Mouse (Mus musculus) kidney, postnatal 10 days (tissue): ENCODE results near the gene Cacnb4.
A peak's percentile ranks its signal among the peaks of the same experiment; 100 is the strongest.

Experiments
- DNase-seq: peaks from one replicate; pipeline ENCODE4 v3.0.0; 2021; ENCODE audit warnings: mixed read lengths

Gene Cacnb4

DNA sequence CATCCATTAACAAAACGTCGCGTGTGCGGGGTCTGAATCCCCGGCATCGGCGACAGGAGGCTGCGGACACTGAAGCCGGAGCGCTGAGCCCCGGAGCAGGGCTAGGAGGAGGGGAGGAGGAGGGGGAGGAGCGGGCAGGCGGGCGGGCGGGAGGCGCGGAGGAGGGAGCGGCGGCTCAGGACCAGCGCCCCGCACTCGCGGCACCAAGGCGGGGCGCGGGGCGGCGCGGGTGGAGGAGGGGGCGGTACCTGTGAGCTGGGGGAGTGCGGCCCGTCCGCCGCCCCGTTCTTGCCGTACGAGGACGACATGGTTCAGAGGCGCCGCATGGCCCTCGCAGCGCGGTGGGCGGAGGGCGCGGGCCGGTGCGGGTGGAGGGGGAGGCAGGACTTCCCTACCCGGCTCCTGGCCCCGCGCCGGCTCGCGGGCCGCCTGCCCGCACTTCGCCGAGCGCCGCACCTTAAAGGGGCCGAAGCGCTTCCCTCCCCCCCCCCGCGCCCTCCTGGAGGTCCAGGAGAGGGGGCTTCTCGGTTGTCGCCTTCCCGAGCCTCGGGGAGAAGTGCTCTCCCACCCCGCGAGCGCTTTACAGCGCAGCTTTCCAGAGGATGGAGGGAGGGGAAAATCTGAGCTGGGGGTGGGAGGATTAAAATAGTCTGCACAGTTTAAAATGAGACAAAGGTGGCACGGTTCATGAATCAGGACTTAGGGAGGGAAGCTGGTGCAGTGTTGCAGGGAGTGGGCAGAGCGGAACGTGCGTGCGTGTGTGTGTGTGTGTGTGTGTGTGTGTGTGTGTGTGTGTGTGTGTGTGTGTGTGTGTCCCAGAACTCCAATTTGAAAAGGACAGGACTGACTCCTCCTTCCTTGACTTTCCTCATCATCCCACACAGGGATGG lies at the start of gene Cacnb4:
Gene Cacnb4 (minus strand): TSS at position 809 of the 890 bp plus-strand sequence.
- DNase-seq = peak; percentile 74

- no peak for DNase-seq
These were observed 43.8 kb upstream of the Cacnb4 start for GRCm38 (mm10) chr2:52720231-52721025.

DNA sequence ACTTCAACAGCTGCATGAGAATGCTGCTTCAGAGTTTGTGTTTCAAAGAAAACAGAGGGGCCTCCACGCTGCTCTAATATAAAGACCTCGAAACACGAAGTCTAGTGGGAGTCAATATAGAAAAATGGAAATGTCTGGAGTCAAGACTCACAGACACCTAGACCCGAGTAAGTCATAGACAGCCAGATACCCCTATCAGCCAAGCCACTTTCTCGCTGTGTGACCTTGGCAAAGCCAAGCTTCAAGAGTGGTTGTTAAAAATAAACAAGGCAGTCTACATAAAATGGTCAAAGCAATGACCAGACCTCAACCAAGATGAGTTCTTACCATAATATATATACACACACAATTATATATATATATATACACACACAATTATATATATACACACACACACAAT lies 40.4 kb upstream of the Cacnb4 start:
- DNase-seq = no peak

GRCm38 (mm10) chr2:52715538-52715937 lies 38.9 kb upstream of the Cacnb4 start:
- no peak for DNase-seq

DNA sequence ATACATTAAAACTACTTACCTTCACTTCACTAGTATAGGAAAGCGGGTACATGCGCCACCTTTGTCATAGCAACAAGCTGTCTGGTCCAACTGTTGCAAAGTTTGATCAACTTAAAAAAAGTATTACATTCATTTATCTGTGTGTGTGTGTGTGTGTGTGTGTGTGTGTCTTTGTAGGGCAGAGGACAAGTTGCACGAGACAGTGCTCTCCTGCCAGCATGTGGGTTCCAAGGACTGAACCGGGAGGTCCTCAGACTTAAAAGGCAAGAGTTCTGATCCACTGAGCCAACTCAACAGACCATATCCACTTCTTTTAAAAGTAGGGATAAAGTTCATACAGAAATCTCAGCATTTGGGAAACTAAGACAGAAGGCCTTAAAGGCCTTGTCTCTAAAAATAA lies 37.5 kb upstream of the Cacnb4 start:
- DNase-seq = no peak

DNA sequence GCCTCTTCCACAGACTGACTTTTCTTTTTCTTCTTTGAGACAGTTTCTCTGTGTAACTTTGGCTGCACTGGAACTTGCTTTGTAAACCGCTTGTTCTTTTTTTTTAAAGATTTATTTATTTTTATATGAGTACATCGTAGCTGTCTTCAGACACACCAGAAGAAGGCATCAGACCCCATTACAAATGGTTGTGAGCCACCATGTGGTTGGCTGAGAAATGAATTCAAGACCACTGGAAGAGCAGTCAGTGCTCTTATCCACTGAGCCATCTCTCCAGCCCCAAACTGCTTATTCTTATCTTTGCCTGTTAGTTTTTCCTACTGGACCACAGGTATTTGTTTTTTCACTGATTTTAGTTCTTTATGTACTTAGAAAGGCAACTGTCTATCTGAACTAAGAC lies 34.2 kb upstream of the Cacnb4 start:
- DNase-seq = no peak

DNA sequence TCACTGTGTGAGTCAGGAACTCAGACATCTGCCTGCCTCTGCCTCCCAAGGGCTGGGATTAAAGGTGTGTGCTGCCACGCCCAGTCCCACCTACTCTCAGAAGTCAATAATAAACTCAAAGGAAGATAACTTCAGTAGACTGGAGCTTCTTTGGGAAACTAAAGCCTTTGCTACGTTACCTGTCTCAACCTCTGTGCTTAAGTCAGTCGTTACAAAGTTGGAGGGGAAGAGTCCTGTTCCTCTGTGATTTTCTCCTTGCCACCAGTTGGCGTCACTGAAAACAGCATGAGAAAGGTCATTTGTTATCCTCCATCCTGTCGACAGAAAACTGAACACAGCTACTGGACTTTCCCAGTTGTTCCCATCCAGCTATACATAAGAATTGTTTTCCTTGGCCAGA lies 32.8 kb upstream of the Cacnb4 start:
- no peak for DNase-seq

- DNase-seq = no peak
These were observed 24.9 kb upstream of the Cacnb4 start for GRCm38 (mm10) chr2:52701368-52702036.

DNA sequence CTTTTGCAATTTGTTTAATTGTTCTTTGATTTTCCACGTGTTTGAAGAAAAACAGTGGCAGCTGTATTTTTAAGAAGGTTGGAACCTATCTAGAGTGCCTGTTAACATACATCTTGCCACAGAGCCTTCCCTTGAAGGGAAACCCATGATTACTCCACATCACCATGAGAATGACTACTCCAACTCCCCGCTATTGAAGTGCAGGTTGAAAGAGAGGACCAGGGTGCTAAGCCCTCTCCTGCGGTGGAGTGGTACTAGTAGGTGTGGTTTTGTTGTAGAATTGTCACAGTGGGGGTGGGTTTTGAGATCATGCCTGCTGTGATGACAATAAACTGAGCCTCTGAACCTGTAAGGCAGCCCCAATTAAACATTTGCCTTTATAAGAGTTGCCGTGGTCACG lies 23.7 kb upstream of the Cacnb4 start:
- DNase-seq = no peak

DNA sequence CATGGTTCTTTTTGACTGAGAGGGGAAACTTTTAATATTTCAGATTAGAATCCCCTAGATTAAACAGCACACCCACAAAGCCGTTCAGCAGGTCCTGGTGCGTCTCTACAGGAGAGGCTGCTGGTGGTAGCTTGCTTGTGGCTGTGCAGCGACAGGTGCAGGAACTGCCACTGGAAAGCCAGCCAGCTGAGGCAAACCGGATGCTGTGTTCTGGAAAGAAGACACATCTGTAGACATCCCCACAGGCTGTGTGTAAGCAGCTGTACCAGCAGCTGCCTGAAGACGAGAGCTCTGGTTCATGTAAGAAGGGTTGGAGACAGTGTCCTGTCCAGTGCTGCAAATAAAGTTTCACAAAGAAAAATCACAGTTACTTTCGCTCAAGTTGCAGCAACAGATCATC lies 18.0 kb upstream of the Cacnb4 start:
- DNase-seq = no peak

- no peak for DNase-seq
These were observed 15.1 kb upstream of the Cacnb4 start for GRCm38 (mm10) chr2:52691745-52692144.

- no peak for DNase-seq
These were observed 10.0 kb upstream of the Cacnb4 start for GRCm38 (mm10) chr2:52686601-52687000.

DNA sequence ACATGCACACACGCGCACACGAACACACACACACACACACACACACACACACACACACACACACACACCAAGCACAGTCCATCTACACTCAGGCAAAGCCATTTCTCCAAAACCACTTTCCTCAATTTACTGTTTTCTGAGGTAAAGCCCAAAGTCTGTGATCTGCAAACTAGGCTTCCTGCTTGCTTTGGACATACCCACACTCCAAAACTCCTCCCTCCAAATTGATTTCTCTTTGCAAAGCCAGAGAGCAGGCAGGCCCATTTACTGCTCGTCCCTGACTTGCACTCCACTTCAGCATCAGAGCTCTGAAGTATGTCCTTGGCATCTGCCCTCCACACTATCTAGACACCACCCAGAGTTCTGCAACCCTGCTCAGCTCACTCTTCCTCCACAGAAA lies 958 bp upstream of the Cacnb4 start:
- no peak for DNase-seq

DNA sequence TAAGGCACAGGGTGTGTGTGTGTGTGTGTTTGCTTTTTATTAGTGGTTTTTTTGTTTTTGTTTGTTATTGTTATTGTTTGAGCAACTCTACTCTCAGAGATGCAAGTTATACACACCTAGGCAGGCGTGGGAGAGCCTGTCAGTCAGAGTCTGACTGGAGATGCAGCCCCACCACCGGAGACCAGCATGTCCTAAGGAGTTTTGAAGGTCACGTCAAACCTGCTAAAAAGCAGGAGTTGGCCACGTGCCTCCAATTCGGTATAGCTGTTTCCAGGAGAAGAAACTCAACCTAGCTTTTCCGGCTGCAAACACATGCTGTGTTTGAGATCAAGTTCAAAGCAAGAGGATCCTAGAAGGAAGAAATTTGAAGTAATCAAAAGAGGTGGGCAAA lies 277 bp upstream of the Cacnb4 start:
- peak; percentile 34 for DNase-seq

DNA sequence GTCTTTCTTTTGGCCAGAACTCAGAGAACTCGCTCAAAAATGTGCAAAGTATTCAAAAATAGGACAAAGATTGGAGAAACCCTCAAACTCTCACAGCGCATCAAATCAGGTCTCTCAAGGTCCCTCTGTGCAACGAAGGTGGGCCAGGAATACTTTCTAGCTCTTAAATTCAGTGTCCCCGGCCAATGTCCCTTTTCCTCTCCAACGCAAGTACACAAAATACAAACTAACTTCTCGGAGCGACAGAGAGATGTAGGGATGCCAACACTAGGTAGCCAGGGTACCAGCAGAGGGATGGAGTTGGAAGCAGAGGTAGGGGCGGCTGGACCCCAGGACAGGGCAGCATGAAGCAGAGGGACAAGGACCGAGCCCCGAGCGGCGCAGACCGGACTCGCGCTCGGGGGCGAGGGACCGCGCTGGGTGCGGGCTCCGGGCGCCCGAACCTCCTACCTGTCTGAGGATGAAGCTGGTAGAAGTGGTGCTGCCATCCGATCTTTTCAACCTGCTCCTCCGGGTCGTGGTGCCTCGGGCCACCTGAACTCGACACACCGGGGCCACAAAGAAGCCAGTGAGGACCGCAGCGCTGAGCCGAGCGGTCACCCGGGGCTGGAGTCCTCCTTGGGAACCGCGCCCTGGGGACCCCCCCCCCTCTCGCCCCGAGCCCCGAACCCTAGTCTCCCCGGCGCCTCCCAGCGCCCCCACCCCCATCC lies 1.2 kb downstream of the Cacnb4 start:
- peak; percentile 9 for DNase-seq

DNA sequence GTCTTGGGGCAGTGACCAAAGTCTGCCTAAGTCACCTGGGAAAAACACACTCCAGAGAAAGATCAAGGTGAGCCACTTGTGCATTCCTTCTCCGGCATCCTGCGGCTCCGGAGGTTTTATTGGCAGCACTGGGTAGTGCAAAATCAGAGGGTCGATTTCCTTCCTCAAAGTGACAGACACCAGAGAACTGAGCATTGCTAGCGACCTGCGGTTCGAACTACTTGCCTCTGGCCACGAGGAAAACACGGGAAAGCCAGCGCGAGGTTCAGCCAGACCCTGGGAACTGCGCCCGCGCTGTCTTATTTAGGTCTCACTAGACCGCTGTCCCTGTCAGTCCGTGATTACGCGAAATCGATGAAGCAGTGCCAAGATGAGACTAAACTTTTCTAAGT lies 1.7 kb downstream of the Cacnb4 start:
- peak; percentile 20 for DNase-seq

GRCm38 (mm10) chr2:52673172-52673571 lies 3.5 kb downstream of the Cacnb4 start:
- DNase-seq = no peak

DNA sequence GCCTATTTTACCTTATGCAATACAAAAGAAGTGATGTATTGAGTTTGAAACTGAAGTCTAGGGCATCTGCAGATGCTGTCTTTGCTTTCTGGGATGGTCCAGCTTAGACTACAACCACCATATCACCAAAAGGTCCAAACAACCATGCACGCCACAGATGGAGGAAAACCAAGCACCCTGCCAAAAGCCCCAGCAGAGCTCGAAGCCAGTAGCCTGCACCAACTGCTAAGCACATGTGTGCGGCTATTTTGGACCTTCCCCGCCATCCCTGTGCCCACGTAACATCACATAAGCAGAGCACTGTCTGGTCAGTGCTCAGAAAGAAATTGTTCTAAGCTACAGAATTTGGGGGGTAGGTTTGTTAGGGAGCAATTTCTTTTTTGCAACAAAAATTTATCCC lies 5.9 kb downstream of the Cacnb4 start:
- no peak for DNase-seq

DNA sequence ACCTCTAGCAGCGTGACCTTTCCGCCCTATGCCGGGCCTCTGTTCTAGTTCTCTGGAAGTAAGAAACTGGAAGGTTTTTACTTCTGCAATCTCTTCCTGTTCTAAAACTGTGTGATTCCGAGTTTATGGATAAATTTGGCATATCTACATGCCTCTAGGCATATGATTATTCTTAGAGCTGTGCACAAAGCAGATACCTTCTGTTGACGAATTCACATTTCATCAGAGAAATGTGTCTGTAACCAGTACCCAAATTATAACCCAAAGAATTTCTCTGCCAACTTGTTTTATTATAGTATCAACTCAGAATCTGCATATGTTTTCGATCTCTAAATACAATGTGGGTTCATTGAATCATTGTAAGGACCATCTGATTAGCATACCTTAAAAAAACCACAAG lies 8.2 kb downstream of the Cacnb4 start:
- DNase-seq = no peak

GRCm38 (mm10) chr2:52656722-52657121 lies 19.9 kb downstream of the Cacnb4 start:
- DNase-seq = no peak

- DNase-seq = no peak
These were observed 22.1 kb downstream of the Cacnb4 start for GRCm38 (mm10) chr2:52654541-52654940.

DNA sequence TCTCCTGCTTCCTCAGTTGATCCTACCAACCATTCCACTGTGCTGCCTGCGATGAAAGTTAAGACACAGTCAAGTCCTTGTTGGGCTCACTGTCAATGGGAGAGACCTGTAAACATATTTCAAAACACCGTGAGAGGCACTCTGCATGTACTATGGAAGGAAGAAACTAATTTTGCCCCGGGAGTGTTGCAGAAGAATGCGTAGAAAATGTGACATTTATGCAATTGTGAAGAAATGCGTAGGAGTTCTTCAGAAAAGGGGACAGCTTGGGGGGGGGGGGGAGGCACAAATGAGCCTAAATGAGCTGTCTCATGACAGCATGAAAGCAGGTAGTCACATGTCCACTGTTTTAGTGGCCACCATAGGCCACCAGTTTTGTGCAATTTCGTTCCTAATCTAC lies 25.1 kb downstream of the Cacnb4 start:
- no peak for DNase-seq
